Mouse (Mus musculus) brain, embryonic 14.5 days (tissue): ENCODE measurements around the gene Psmb3.

Experiments
- CTCF ChIP-seq: fragments of 200-500 bp; IDR thresholded peaks from 2 replicates; pipeline ENCODE4 v1.5.1; 2012; ENCODE audit warnings: inconsistent platforms, mild to moderate bottlenecking, moderate library complexity, borderline replicate concordance; ENCODE audit not compliant: insufficient read depth, insufficient read length; ENCODE audit errors: extremely low read depth
- POLR2A ChIP-seq: fragments of 200-500 bp; IDR thresholded peaks from 2 replicates; pipeline ENCODE4 v1.6.1; 2012; ENCODE audit warnings: mild to moderate bottlenecking, inconsistent platforms, borderline replicate concordance; ENCODE audit not compliant: poor library complexity, insufficient read depth, insufficient read length, severe bottlenecking; ENCODE audit errors: extremely low read depth

DNA sequence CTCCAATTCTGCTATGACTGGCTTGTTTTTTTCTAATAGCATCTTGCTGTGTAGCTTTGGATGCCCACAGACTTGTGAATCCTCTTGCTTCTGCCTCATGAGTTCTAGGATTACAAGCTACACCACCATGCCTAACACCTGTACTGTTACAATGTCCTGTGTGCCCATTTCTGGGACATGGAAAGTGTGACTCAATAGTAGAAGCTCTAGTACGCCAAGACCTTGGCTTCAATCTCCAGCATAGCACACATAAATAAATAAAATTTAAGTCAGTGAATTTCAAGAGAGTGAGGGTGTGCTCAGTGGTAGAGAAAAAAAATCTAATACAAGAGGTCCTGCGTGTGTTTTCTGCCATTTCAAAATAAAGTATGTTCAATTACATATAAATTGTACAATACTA is 49.0 kb upstream of the Psmb3 start:
- TF ChIP-seq CTCF (no peak), POLR2A (no peak)
